In the genomic region with DNA sequence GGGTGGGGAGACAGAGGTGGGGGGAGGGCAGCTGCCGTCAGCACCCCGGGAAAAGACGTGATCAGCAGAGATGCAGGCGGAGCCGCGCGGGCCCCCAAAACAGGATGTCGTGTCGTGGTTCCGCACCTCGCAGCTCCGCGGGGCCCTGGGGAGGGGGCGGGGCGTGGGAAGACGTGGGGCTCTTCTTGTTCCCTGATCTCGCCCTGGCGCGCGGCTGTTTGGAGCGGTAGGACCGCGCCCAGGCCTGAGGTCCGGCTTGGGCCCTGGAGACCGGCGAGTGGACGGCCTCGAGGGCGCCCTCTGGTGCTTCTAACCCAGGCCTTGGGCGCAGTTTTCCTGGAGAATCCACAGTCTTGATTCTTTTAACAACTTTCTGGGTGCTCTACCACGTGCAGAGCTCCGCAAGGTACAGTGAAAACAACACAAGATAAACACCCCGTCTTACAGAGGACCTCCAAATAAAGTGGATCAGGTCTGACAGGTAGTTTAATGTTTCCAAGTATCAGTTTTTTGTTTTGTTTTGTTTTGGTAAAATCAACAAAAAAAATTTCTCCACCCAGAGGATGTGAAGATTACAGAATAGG, we compare ENCODE assay signal across 8 mouse cellular contexts. TPM values are rescaled to one million over a fixed set of nuclear protein-coding genes. Genes with fewer than 3 reads are reported as not detected.
DNase-seq lines count a peak whose midpoint lies in the region; ATAC-seq lines count a peak whose summit lies in the region.

No protein-coding gene starts in this region.

- H3K4me3 ChIP-seq in hindbrain, embryonic 14.5 days (replicated peaks; ENCODE audit: low read length) = peak overlapping the region; percentile 78

- no peaks in the 10 kb centered on the region for H3K9me3 ChIP-seq in hindbrain, embryonic 14.5 days (ENCODE audit: control insufficient read depth, low read length)

- peak; percentile 72 for ATAC-seq in hindbrain, embryonic 14.5 days (ENCODE audit: low FRiP score)

- peak overlapping the region; percentile 89 for H3K9ac ChIP-seq in hindbrain, embryonic 14.5 days

- H3K4me2 ChIP-seq in hindbrain, embryonic 14.5 days (replicated peaks) = peak overlapping the region; percentile 98

- peaks cover 15% of the 10 kb centered on the region; the same call in 1 of the 2 replicates for H3K4me1 ChIP-seq in hindbrain, embryonic 14.5 days (replicated peaks; ENCODE audit: control insufficient read depth, insufficient read depth, low read length)

- peak overlapping the region; percentile 79 for H3K27ac ChIP-seq in hindbrain, embryonic 14.5 days

- no peaks in the 10 kb centered on the region for H3K27me3 ChIP-seq in hindbrain, embryonic 14.5 days (ENCODE audit: control insufficient read depth, insufficient read depth, low read length)

- no peaks in the 10 kb centered on the region for H3K36me3 ChIP-seq in hindbrain, embryonic 14.5 days (replicated peaks; ENCODE audit: control insufficient read depth, insufficient read depth)

- peak; percentile 94 to 98 for DNase-seq in adrenal gland, adult (ENCODE audit: inconsistent age in 2 of 2, low spot score in 1 of 2)
- peak; percentile 64 to 86 for DNase-seq in cerebellum, postnatal 4 days (ENCODE audit: low spot score in 2 of 2)
- peak; percentile 86 to 92 for DNase-seq in frontal cortex, postnatal 36 days (ENCODE audit: low spot score in 2 of 2)
- DNase-seq in hindbrain, embryonic 14.5 days (ENCODE audit: low spot score) = peak; percentile 78
- peak; percentile 80 to 82 for DNase-seq in layer of hippocampus, postnatal 25 days (ENCODE audit: extremely low spot score in 1 of 2, low spot score in 1 of 2)
- DNase-seq in lung, postnatal 10 days = peak; percentile 96
- DNase-seq in retina, postnatal 7 days (ENCODE audit: low read depth, low spot score) = peak; percentile 42
- DNase-seq in thymus, postnatal 4 days = peak; percentile 96

- WGBS in hindbrain, embryonic 14.5 days = under 1% methylated on average over 33 of the region's 33 CpGs

RNA-seq across cellular contexts. Expression of gene Rhog, which starts 5.1 kb away (rescaled TPM):
- polyA plus RNA-seq in hindbrain, embryonic 14.5 days (2014; fragmentation: Nextera tagmentation; extraction: Ambion mirVana) = 20.3 and 20.5 TPM in 2 replicates
- total RNA-seq in layer of hippocampus, postnatal 25 days (2021) = 10 to 100 TPM; 28.9 to 30.2 TPM

RNA-seq across cellular contexts. Expression of gene Stim1, which starts 16.9 kb away (rescaled TPM):
- 15.2 and 15.4 TPM in 2 replicates for polyA plus RNA-seq in hindbrain, embryonic 14.5 days (2014; fragmentation: Nextera tagmentation; extraction: Ambion mirVana)
- 10 to 100 TPM; 67.7 to 70.4 TPM for total RNA-seq in layer of hippocampus, postnatal 25 days (2021)

RNA-seq across cellular contexts. Expression of gene Pgap2, which starts 40.7 kb away (rescaled TPM):
- 63.9 and 65.0 TPM in 2 replicates for polyA plus RNA-seq in hindbrain, embryonic 14.5 days (2014; fragmentation: Nextera tagmentation; extraction: Ambion mirVana)
- total RNA-seq in layer of hippocampus, postnatal 25 days (2021) = 10 to 100 TPM; 27.7 to 34.0 TPM

RNA-seq across cellular contexts. Expression of gene Nup98, which starts 40.7 kb away (rescaled TPM):
- polyA plus RNA-seq in hindbrain, embryonic 14.5 days (2014; fragmentation: Nextera tagmentation; extraction: Ambion mirVana) = 24.4 and 25.8 TPM in 2 replicates
- 10 to 100 TPM; 36.7 to 37.8 TPM for total RNA-seq in layer of hippocampus, postnatal 25 days (2021)

Comparison
In these comparisons a context has a peak if more than half of its experiments do, and no peak if none do; other contexts are left out.
1. Peak in every context shown above with its lines: DNase-seq, ATAC-seq, H3K4me3 ChIP-seq and H3K27ac ChIP-seq.
2. DNase-seq: peak in every context shown above with its lines; median percentile 96 in adrenal gland, adult; 96 in lung, postnatal 10 days; 96 in thymus, postnatal 4 days; 89 in frontal cortex, postnatal 36 days; 81 in layer of hippocampus, postnatal 25 days; 78 in hindbrain, embryonic 14.5 days; 75 in cerebellum, postnatal 4 days; 42 in retina, postnatal 7 days.